Mouse (Mus musculus) megakaryocyte, embryonic 14.5 days (primary cell): ENCODE data around the gene Olfr1368.

Experiments used
- FLI1 ChIP-seq: IDR thresholded peaks from 2 replicates; pipeline ENCODE4 v1.6.1; 2012; ENCODE audit warnings: low read length, inconsistent platforms, mixed read lengths
- GATA1 ChIP-seq: IDR thresholded peaks from 3 replicates; pipeline ENCODE4 v1.6.1; 2012; ENCODE audit warnings: mixed read lengths, low read length, inconsistent platforms, borderline replicate concordance

- TF ChIP-seq GATA1 (no peak), FLI1 (no peak)
Observed at GRCm38 (mm10) chr13:21155888-21156287, 10.2 kb upstream of the Olfr1368 start.
